Mouse (Mus musculus) layer of hippocampus, postnatal 25 days (tissue): ENCODE measurements at regions not wholly inside any gene's neighbourhood (a gene's known extent, or its start where the extent isn't known, plus 50 kb on each side); places are given as distances from the start of the nearest gene placed in this dataset.
A peak's percentile ranks its signal among the peaks of the same experiment; 100 is the strongest.
"Not testable (repeated sequence)": the region's sequence is repeated elsewhere in the genome, so short reads cannot be mapped to it uniquely, and the experiment has no call there.

Experiments
- DNase-seq, 2 experiments: peaks; one replicate each; pipeline ENCODE4 v3.0.0; 2022; ENCODE audit warnings: mixed read lengths in 2 of 2, low spot score in 1 of 2; ENCODE audit errors: extremely low spot score in 1 of 2

- no peak for DNase-seq
Measured at GRCm38 (mm10) chr1:13042326-13042725, 1628.4 kb downstream of the A830018L16Rik start.

GRCm38 (mm10) chr1:13050140-13050775 is 1636.4 kb downstream of the A830018L16Rik start:
- peak; percentile 23 to 59 for DNase-seq

- not testable (repeated sequence) for DNase-seq
Measured at GRCm38 (mm10) chr1:13051433-13052066, 1637.6 kb downstream of the A830018L16Rik start.

DNA sequence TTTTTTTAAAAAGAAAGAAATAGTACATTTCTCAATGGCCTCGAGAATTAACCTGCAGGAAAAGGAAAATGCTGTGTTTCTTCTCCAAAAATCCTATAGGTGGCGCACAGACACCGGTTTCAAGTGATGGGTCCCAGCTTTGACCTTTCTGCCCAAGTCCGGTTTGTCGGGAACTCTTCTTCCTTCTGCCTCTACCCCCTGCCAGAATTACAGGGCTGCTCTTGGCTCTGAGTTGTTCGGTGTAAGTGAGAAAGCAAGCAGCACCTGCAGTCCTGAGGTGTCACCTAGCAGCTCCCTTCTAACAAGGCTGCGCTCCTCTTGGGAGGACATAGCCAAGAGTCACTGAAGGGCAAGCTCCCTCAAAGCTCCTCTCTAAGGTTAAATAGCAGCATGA is 1638.2 kb downstream of the A830018L16Rik start:
- peak in 1 of 2 experiments; percentile 8 for DNase-seq

DNA sequence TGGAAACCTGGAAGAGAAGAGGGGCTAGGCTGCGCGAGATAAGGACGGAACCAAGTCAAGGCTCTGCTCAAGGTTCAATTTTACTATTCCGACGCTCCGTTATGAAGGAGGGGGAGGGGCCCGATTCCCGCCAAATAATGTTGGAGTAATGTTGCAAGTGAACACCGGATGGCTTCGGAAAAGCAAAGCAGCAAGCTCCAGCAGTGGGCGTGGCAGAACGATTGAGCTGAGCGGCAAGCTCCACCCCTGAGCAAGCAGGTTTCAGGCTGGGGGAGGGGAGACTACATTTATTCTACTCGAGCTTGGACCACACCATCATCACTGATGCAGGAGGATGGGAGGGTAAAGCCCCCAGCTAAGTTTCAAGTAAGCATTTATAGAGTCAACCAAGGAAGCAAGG is 1643.8 kb downstream of the A830018L16Rik start:
- no peak for DNase-seq

GRCm38 (mm10) chr1:13059616-13060320 is 1645.9 kb downstream of the A830018L16Rik start:
- no peak for DNase-seq
